Mouse (Mus musculus): ENCODE data around the gene Rbpms2.

Rbpms2 gene

DNA sequence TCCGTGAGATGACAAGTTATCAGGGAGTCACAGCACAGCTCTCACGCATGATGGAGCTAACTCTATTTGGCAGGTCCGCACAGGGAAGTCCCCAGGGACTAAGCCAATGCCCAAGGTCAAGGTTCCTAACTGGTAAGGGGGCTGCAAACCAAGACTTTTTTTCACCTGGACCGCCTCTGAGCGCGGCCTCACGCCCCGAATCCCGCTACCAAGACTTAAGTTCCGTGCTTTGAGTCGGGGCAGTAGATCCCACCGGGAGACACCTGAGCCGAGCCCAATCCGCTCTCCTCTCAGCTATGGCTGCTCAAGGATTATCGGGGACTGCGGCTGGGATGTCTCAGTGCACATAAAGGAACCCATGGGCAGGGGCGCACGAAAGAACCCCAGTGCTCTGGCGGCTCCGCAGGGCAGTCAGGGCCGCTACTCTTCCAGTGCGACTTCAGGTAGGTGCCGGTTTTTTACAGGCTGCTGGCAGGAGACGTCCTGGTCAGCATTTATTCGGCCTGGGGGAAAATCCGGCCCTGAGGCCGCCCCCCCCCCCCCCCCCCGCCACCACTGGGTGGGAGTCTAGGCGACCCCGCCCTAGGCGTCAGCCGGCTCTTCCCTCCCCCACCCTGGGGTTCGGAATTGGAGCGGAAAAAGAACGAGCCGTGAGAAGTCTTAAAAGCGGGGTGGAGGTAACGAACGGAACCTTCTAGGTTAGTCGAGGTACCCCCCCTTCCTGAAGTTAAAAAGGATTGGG is at the start of gene Rbpms2:
Rbpms2 (plus strand) TSS at position 624 of the 742 bp plus-strand sequence.
- DNase-seq = peak; percentile 76 to 83

DNA sequence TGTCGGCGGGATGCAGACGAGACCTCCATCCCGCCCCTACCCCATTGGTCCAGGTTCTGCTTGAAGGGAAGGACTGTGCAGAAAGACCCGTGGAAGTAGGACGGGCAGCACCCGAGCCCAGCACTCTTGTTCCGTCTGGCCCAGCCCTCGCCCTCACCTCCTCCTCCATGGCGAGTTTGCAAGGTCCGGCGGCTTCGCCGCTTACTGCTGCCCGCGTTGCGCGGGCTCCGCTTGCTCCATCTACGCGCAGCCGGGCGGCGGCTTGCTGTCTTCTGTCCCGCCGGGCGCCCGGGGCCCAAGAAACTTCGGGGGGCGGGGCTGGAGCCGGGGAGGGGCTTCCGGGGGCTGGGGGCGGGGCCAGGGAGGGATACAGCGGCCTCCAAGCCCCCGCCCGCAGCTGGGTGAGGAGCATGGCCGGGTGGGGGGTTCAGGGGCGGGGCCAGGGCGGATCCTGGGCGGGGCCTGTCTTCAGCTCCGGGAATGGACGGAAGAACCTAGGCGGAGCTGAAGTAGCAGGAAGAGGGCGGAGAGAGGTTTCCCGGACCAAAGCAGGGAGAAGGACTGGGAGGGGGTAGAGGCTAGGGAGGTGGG is 49.6 kb upstream of the Rbpms2 start, which contains the start of gene Plekho2:
Plekho2 (minus strand) TSS at position 260 of the 591 bp plus-strand sequence.
- DNase-seq = peak; percentile 94 to 96

DNA sequence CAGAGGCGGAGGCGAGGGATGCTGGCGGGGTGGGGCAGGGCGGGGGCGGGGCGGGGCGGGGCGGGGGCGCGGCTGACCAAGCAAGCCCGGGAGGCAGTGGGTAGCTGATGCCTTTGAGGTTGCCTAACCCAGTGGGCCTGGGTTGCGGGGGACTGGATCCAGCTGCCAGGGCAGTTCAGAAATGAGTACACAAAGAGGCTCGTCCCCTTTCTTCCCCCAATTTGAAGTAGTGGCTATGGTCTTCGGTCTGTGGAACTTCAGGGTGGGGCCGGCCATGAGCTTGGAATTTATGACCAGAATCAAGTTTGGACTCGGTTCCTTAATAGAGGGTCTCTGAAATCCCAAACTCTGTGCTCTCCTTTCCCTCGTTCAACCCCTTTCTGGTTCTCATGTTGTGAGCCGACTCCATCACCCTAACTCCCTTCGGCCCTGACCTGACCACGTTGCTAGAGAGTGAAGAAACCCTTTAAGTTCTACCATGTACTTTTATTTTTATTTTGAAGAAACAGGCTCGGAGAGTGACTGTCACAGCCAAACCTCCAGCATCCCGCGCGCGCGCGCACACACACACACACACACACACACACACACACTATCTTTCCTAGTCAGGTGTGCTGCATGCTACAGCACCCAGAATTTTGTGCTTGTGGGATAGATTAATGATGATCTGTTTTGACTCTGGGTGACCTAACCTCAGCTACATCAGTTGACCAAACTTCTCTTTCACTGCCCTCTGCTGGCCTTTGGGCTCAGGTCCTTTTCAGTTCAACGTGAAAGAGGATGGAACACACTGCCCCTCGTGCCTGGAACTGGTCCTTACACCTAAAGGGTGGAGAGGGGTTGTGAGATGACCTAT is 48.8 kb upstream of the Rbpms2 start:
- peak; percentile 91 to 93 for DNase-seq

DNA sequence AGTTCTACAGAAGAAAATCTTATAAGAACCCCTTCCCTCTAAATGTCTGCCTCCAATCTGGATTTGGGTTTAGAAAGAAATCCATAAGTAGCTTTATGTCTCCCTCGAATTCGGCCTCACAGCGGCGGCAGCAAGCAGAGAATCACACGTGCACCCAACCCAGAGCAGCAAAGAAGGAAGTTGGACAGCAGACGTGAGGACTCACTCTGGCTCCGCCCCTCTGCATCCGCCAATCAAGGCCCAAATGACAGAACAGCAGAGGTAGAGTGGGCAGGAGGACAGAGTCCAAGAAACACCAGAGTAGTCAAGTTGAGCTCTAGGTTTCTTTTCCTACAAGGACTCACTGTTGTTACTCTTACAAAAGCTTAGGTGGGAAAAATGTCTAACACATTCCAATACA is 46.4 kb upstream of the Rbpms2 start:
- DNase-seq = peak; percentile 80 to 83

DNA sequence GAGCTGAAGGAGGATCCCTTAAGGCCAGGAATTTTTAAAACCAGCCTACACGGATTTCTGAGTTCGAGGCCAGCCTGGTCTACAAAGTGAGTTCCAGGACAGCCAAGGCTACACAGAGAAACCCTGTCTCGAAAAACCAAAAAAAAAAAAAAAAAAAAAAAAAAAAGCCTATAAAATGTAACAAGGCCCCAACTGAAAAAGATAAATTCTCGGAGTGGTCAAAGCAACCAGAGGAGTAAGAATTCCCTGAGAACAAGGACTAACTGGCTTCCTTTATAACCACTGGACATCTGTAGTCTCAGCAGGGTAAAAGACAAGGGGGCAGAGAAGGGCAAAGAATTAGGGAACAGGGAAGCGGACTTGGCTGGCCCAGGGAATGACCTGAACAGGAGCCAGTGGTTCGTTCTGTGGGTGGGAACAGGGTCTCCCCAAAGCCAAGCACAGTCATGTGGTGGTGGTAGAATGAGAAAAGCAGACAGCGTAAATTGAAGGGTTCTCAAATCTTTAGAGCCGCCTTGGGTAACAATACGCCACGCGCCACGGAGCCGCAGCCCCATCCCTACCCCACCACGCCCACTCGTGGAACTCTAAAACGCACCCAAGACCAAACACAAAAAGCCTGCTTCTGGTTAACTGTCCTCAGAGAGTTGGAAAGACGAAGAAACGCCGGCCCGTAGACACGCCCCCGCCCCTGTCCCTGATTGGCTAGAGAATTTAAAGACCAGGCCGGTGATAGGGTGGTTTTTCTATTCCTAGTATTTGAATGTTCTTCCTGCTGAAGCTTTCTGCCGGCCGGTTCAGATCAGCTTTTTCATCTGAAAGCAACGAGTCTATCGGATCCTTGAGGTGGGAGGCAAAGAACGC is 42.8 kb upstream of the Rbpms2 start, which contains the start of gene Pif1:
Pif1 (plus strand) TSS at position 755 of the 864 bp plus-strand sequence.
- DNase-seq = peak; percentile 89 to 91

DNA sequence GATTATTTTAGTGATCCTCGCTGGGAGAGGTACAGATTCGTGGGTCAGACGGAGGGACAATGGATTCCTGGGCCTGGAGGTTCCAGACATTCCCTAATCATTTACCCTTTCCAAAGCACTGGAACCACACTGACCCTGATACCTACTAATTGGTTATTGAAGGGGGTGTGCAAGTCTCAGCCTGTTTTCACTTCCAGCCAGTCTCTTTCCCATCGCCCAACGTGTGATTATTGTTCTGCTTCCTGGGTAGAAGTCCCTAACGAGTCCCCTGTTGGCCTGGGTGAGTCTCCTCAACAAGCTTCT is 42.2 kb upstream of the Rbpms2 start:
- DNase-seq = no peak

DNA sequence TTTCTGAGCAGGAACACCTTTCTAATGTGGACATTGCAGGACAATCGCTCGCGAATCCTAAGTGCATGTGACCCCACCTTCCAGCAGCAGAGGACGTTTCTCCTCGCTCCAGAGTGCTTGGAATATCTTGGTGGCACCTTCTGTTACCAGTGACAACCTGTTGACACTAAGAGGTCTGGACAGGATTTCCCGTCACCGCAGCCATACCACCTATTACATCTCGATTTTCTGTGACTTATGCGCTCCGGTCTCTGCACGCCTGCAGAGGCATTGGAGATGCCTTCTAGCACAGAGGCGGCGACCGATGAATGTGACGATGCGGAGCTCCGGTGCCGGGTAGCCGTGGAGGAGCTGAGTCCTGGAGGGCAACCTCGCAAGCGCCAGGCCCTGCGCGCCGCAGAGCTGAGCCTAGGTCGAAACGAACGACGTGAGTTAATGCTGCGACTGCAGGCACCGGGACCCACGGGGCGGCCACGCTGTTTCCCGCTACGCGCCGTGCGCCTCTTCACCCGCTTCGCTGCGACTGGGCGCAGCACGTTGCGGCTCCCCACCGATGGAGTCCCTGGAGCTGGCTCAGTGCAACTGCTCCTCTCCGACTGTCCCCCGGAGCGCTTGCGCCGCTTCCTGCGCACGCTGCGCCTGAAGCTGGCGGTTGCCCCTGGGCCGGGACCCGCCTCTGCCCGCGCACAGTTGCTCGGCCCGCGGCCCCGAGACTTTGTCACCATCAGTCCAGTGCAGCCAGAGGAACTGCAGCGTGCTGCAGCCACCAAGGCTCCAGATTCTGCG is 41.7 kb upstream of the Rbpms2 start:
- DNase-seq = peak in 1 of 2 experiments; percentile 45

DNA sequence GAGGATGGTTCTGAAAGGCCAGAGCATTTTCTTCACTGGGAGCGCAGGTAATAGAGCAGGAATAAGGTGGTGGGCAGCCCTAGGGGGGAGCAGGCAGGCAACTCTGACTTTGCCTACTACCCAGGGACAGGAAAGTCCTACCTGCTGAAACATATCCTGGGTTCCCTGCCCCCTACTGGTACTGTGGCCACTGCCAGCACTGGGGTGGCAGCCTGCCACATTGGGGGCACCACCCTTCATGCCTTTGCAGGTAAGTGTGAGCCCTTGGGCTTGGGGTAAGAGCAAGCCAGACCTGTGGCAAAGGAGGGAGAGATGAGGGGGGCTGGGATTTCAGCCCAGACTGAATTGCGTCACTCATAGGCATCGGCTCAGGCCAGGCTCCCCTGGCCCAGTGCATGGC is 40.4 kb upstream of the Rbpms2 start:
- no peak for DNase-seq

DNA sequence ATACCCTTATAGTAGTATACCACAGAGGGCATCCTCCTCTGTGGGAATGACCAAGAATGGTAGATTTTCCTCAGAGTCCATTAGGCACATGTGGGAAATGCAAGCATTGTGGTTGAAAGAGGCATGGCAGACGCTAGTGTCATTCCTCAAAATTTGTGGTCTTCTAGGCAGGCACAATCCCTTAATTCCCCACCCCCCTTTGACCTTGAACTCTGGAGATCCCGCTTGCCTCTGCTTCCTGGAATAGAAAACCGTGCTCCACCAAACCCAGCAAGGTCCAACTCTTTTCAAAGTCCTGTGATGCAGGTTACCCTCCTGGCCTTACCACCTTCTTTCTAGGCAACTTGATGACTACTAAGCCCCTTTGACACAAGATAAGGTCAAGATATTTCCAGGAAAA is 36.7 kb upstream of the Rbpms2 start:
- no peak for DNase-seq

DNA sequence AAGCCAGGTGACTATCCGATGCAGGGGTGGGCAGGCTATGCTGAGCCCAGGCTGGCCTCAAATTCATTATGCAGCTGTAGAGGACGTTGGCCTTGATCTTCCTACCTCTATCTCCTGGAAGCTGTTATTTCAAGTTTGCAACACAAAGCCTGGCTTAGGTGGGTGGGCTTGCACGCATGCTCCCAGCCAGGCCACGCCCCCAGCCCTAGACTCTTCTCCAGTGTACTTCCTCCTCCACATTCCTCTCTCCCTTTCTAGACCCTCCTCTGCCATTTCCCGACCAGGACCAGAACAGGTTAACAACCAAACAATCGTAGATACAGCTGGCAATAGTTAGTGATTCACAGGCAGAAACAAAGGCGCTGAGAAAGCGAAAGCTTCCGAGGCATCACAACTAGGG is 35.9 kb upstream of the Rbpms2 start:
- no peak for DNase-seq

DNA sequence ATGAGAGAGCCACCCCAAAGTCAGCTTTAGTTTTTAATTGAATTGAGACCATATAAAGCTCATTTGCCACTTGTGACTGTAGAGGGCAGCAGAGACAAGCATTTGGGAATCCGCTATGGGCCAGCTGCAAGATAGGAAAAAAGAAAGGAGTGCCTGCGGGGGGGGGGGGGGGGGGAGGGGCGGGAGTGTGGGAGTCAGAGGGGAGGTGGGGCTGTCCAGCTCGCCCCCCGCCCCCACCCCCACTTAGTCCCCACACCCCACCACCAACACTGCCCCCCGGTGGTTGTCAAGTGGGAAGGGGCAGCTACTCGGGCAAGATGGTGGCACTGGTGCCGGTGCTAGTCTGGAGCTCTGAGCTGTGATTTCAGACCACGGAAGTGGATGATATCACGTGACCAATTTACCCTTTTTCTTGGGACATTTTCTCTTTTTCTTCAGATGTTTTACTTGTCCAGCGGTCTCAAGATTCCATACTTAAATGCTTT is 30.6 kb upstream of the Rbpms2 start:
- DNase-seq = peak; percentile 65 to 75

DNA sequence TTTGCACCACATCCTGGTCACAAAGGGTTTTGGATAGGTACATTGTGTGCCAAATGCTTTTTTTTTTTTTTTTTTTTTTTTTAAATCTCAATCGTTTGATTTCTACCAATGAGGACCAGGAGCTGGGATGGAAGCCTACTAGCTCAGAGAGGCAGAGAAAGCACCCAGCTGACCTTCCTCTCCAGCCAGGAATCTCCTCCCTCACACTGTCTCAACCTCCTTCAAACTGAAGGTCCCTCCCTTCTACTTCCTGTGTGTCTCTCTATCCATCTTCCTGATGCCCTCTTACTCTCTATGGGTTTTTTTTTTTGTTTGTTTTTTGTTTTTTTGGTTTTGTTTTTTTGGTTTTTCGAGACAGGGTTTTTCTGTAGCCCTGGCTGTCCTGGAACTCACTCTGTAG is 28.5 kb upstream of the Rbpms2 start:
- no peak for DNase-seq

DNA sequence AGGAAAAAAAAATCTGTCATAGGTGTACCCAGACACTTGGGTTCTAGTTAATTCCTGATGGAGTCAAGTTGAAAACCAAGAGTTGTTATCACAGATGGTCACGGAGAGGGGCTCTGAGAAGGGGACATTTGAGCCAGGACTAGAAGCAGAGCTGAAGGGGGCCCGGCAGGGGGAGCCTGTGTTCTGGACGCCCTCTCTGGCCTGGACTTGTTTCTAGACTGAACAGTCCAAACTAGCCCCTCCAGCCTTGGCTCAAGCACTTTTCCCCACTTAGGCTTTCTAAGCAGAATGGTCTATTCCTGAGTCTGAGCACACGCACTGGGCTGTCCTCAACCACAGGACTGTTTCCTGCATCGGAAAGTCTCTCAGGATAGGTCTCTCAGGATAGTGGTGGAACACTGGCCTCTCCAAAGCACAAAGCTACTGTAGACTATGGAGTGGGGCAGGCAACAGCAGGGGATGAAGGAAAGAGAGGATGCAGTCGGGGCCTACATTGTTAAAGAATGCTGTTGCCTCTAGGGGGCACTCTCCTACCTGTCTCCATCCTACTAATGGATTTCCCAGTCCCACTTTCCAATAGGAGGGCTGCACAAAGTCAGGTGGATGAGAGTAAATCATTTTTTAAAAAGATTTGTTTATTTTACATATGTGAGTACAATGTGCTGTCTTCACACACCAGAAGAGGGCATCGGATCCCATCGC is 25.9 kb upstream of the Rbpms2 start:
- DNase-seq = peak in 1 of 2 experiments; percentile 47

DNA sequence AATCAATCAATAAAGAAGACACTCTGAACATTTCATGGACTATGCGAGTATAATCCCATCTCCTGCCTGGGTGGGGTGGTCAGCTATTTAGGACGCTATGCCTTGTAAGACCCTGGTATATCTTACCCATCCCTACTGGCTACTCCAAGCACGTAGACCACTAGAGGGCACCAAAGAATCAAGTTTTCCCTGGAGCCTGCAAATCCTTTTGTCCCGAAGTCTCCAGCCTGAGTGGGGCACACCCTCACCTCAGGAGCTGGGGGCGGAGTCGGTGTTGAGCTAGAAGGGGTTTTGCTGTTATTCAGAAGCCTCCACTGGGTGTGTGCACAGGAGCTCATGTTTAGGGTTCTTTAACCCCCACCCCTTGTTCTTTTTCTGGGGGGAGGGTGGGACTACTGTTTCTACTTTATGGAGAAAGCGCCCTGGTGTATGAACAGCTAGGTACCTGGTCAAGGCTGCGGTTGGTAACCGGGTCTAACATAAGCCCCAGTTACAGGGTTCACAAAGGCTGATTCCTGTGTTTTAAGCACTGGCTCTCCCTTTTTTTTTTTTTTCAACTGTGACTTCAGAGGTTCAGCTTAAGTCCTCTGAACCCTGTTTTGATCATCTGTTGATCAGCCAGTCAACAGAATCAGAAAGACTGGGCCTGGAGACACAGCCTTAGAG is 23.8 kb upstream of the Rbpms2 start:
- DNase-seq = peak; percentile 71 to 79

DNA sequence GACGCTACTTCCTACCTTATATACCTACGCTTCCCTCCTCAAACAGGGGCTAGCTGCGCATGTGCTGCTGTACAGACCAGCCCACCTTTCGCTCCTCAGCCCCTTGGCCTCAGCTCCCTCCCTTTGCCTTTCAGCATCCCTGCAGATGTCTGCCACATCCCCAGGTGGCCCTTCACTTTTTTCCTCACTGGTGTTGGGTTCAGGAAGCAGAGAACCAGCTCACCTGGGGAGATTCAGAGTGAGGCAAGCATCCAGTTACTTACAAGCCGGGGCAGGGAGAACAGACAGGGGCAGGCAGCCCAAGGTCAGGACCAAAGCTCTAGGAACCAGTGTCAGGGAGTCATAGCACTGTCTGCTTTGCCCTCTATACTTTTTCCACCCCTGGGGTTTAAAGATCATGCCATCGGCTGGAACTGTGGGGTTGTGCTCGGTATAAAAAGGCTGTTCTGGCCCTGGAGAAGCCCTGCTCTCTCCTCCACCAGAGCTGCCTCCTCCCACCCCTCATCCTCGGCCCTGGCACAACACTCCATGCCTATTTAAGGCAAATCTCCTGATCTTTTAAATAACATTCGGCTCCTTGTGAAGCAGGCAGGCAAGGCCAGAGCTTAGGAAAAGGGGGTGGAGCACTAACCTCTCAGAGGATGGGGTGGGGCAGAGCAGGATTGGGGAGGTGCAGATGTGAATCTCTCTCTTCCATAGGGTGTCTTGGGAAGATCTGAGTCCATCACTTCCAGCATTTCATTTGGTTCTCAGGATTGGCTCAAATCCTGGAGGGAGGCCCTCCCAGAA is 22.9 kb upstream of the Rbpms2 start:
- no peak for DNase-seq

DNA sequence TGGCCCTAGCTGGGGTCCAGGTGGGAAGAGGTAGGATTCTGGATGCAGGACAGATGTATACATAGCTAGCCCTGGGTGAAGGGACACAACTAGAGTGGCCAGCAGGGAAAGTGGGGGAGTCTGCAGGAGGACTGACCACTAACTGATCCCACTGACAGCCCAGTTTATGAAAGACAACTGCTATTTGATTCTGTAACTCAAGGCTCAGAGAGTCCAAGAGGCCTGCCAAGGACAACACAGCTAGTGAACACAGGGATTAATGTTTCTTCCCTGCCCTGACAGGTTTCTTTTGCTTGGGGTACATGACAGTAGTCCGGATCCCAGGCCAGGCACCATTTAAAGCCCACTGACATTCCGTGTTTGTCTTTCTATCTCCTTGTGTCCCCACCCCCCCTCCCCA is 22.3 kb upstream of the Rbpms2 start:
- peak in 1 of 2 experiments; percentile 15 for DNase-seq

DNA sequence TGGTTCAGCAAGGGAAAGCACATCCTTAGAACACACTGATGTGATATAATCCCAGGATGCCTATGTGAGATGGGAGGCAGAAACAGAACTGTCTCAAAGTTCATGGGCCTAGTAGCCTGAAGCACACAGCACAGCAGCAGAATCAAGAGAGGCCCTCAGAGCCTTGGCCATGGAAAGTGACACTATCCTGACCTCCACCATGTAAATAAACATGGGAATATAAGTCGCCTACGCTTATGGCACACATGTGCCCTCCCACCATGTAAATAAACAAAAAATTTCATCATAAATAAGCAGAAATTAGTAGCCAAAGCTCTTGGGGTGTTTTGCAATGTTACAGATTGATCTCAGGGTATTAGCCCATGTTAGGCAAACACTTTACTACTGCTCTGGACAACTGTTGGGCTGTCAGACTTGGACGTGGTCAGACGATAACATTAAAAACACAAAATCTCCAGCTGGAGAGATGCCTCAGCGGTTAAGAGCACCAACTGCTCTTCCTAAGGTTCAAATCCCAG is 17.4 kb upstream of the Rbpms2 start:
- no peak for DNase-seq

DNA sequence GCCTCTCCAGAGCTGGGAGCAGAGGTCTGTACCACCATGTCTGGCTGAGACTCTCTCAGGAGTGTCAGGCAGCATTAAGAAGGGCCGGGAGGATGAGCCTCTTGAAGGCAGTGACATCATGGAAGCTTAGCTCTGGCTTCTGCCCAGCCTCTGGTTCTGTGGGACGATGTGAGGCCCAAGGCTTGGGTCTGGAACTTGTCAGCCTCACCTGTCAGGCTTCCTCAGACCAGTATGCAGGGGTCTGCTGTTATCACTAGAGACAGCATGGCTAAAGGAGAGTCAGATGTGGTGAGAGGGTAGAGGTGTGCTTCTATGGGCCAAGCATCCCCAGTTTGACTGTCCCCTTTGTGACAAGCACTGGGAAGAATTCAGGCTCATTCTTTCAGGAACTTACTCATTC is 16.4 kb upstream of the Rbpms2 start:
- no peak for DNase-seq

DNA sequence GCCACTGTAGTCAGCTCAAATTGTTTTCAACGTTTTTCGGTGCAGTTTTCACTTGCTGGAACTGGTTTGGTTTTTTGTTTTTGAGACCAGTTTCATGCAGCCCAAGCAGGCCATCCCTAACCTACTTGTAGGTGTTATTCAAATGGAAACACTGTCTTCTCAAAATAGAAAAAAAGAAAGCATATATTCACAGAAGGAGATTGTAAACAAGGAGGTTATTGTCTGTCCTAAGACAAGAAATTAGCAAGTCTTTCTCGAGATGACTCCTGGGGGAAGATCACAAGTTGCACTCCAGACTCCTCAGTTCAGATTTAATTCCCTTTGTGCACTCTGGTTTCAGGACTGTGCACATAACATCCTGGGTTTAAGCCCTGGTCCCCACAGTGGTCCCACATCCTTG is 10.1 kb upstream of the Rbpms2 start:
- DNase-seq = no peak
